Mouse (Mus musculus): ENCODE measurements around the gene Gabarapl2. TPM values are rescaled to one million over a fixed set of nuclear protein-coding genes. Genes with fewer than 3 reads are reported as not detected.
"Not testable (repeated sequence)": the region's sequence is repeated elsewhere in the genome, so short reads cannot be mapped to it uniquely, and the experiment has no call there.

The Gabarapl2 gene
- polyA plus RNA-seq, 1 experiment from 2014 or later: 173 TPM

DNA sequence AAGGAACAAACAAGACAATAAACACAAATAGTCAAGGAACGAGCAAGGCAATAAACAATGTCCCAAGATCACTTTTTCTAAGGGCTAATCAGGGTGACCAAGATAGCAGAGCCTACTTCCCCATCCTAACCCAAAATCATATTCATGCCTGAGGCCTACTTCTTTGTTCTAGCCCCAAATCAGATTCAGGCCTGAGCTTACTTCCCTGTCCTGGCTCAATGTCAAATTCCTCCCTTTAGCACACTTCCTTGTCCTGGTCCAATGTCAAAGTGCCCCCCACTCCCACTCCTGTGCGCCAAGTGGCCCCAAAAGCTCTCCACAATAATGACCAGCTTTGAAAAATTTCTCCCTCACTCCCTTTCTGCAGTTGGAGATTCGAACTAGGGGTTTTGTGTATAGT, 3.3 kb upstream of the Gabarapl2 start:
- H3K4me2 ChIP-seq: no peak overlapping the region
- no peak overlapping the region for H3K4me3 ChIP-seq (replicated peaks)
- WGBS: 72% methylated on average over 3 of the region's 3 CpGs
- H3K9me3 ChIP-seq: no peaks in the 10 kb centered on the region
- no peaks in the 10 kb centered on the region for H3K36me3 ChIP-seq
- no peaks in the 10 kb centered on the region for H3K27me3 ChIP-seq
- H3K27ac ChIP-seq: no peak overlapping the region
- no peak for ATAC-seq (ENCODE audit: insufficient number of reproducible peaks, insufficient read depth, low FRiP score, low TSS enrichment, low read depth)
- H3K4me1 ChIP-seq (replicated peaks): peaks cover 31% of the 10 kb centered on the region
- H3K9ac ChIP-seq (replicated peaks): no peak overlapping the region

DNA sequence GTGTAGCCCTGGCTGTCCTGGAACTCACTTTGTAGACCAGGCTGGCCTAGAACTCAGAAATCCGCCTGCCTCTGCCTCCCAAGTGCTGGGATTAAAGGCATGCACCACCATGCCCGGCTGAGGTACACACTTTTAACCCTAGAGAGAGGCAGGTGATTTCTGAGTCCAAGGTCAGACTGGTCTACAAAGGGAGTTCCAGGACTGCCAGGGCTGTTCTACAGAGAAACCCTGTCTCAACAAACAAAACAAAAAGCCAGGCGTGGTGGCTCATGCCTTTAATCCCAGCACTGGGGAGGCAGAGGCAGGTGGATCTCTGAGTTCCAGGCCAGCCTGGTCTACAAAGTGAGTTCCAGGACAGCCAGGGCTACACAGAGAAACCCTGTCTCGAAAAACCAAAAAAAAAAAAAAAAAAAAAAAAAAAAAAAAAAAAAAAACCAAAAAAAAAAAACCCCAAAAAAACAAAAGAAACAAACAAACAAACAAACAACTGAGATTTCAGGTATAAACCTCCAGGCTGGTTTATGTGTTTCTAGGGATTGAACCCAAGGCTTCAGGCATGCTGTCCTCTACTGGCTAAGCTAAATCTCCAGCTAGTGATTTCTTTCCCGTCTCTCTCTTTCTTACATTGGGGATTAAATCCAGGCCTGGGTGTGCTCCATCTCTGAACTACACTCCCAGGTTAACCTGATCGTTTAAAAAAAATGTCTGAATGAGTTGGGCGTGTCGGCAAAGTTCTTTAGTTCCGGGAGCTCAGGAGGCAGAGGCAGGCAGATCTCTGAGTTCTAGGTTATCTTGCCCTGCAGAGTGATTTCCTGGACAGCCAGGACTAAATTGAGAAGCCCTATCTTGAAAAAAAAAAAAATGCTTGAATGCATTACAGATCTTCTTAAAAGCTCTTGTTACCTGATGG, 2.2 kb upstream of the Gabarapl2 start:
- 85% methylated on average over 9 of the region's 9 CpGs for WGBS
- not testable (repeated sequence) for H3K4me3 ChIP-seq (replicated peaks); H3K4me2 ChIP-seq; H3K9ac ChIP-seq (replicated peaks); H3K36me3 ChIP-seq; H3K27me3 ChIP-seq; ATAC-seq (ENCODE audit: insufficient number of reproducible peaks, insufficient read depth, low FRiP score, low TSS enrichment, low read depth); H3K9me3 ChIP-seq; H3K27ac ChIP-seq
- peaks cover 20% of the 10 kb centered on the region for H3K4me1 ChIP-seq (replicated peaks)

DNA sequence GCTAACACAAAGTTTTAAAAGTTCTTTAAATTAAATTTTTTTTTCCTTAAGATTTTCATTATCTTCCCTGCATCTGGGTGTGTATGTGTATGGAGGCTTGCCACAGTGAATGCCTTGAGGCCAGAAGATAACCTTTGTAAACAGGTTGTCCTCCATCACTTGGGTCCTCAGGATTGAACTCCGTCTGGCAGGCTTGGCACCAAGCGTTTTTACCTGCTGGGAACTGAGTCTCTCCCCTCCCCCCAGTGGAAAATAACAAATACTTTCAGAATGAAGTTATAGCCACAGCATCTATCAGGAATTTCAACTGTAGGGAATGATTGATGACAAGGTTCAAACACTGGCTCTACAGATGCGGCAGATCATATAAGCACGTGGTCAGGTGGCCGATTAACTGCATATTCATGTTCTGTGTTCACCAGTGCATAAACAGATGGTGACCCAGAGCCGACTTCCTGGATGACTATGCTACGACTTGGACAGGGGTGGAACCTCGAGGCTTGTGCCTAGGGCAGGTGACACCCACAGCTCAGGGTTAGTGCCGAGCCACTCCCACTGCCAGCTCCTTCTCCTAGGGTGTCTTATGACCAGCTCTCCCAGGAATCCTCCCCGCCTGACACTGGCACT, 874 bp upstream of the Gabarapl2 start:
- no peaks in the 10 kb centered on the region for H3K9me3 ChIP-seq
- H3K4me3 ChIP-seq (replicated peaks): peak overlapping the region; percentile 99
- H3K27ac ChIP-seq: no peak overlapping the region
- H3K9ac ChIP-seq (replicated peaks): 0 out of 2 replicates have a peak overlapping the region, but pooled peaks have one; percentile 34
- ATAC-seq (ENCODE audit: insufficient number of reproducible peaks, insufficient read depth, low FRiP score, low TSS enrichment, low read depth): peak; percentile 58; the same call in 1 of the 2 replicates
- H3K4me2 ChIP-seq: peak overlapping the region; percentile 92
- WGBS: 12% methylated on average over 10 of the region's 10 CpGs
- H3K4me1 ChIP-seq (replicated peaks): peaks cover 18% of the 10 kb centered on the region
- no peaks in the 10 kb centered on the region for H3K27me3 ChIP-seq
- peaks cover 18% of the 10 kb centered on the region for H3K36me3 ChIP-seq

DNA sequence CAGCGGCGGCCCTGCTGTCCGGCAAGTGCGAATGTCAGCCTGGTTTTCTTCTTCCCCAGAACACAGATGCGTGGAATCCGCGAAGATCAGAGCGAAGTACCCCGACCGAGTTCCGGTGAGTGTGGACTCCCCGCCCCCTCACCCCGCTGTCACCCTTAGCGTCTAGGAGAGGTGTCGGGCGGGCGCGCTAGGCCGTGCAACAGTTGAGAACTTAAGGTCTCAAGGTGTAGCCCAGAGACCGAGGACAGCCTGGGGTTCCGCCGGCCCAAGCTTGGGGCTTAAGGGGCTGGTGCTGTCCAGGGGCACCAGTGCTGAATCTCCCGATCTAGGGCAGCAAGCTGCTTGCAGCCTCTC, 575 bp downstream of the Gabarapl2 start:
- no peaks in the 10 kb centered on the region for H3K27me3 ChIP-seq
- peaks cover 31% of the 10 kb centered on the region for H3K36me3 ChIP-seq
- H3K4me2 ChIP-seq: peak overlapping the region; percentile 92
- H3K27ac ChIP-seq: peak overlapping the region; percentile 62; the same call in 1 of the 2 replicates
- 0% methylated on average over 23 of the region's 23 CpGs for WGBS
- H3K9me3 ChIP-seq: no peaks in the 10 kb centered on the region
- peaks cover 18% of the 10 kb centered on the region for H3K4me1 ChIP-seq (replicated peaks)
- peak overlapping the region; percentile 85 for H3K9ac ChIP-seq (replicated peaks)
- ATAC-seq (ENCODE audit: insufficient number of reproducible peaks, insufficient read depth, low FRiP score, low TSS enrichment, low read depth): peak; percentile 38; the same call in 1 of the 2 replicates
- peak overlapping the region; percentile 99 for H3K4me3 ChIP-seq (replicated peaks)

DNA sequence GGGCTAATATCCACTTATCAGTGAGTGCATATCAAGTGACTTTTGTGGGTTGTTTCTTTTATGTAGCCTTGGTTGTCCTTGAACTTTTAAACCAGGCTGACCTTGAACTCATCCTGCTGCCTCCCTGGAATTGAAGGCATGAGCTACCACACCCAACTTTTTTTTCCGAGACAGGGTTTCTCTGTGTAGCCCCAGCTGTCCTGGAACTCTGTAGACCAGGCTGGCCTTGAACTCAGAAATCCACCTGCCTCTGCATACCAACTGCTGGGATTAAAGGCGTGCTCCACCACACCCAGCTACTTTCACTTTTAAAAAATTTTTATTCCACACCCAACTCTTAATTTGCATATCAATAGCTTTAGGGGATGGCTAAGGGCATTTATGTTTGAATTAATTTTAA, 3.0 kb downstream of the Gabarapl2 start:
- WGBS: 76% methylated on average over 2 of the region's 2 CpGs
- no peak for ATAC-seq (ENCODE audit: insufficient number of reproducible peaks, insufficient read depth, low FRiP score, low TSS enrichment, low read depth)
- H3K4me1 ChIP-seq (replicated peaks): peaks cover 18% of the 10 kb centered on the region
- no peaks in the 10 kb centered on the region for H3K9me3 ChIP-seq
- no peak overlapping the region for H3K27ac ChIP-seq
- H3K27me3 ChIP-seq: no peaks in the 10 kb centered on the region
- no peak overlapping the region for H3K4me3 ChIP-seq (replicated peaks)
- H3K9ac ChIP-seq (replicated peaks): no peak overlapping the region
- H3K36me3 ChIP-seq: peaks cover 55% of the 10 kb centered on the region
- no peak overlapping the region for H3K4me2 ChIP-seq

DNA sequence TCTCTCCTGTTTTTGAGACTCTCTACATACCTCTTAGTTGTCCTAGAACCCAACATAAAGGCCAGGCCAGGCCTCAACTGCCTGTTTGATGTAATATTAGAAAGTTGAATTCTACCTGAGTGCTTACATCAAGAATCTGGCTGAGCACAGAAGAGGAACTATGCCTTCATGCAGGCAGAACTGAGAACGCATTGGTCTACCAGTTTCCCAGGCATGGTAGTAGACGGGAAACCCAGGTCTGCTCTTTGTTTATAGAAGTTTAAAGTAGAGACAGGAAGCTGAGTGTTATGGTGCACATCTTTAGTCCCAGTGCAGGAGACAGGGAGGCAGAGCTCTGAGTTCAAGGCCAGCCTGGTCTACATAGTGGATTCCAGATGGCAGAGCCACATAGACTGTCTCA, 6.6 kb downstream of the Gabarapl2 start:
- Histone ChIP-seq H3K9me3 (no peaks in the 10 kb centered on the region), H3K4me3 (replicated peaks) (no peak overlapping the region), H3K36me3 (peaks cover 87% of the 10 kb centered on the region), H3K9ac (replicated peaks) (no peak overlapping the region), H3K4me1 (replicated peaks) (peaks cover under 1% of the 10 kb centered on the region; the same call in 1 of the 2 replicates), H3K27me3 (no peaks in the 10 kb centered on the region), H3K4me2 (no peak overlapping the region), H3K27ac (no peak overlapping the region)
- no peak for ATAC-seq (ENCODE audit: insufficient number of reproducible peaks, insufficient read depth, low FRiP score, low TSS enrichment, low read depth)
- WGBS: 96% methylated on average over 2 of the region's 2 CpGs

DNA sequence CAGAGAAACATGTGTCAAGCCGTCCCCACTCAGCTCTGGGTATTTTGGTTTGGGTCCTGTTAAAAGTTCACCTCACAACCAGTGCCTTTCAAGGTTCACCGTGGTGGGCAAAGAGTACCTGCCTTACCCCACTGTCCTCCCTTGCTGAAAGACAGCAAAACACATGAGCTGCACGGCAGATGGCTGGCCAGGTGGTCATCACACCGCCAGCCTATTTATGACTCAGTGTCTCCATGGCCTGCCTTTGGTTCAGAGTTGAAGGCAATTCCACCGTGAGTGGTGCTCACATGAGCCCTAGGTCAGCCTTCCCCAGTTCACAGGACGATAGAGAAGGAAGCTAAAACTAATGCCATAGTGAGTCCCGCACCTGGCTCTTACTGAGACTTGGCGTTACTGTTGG, 7.5 kb downstream of the Gabarapl2 start:
- Histone ChIP-seq H3K4me1 (replicated peaks) (no peaks in the 10 kb centered on the region), H3K36me3 (peaks cover 88% of the 10 kb centered on the region), H3K4me2 (no peak overlapping the region), H3K9me3 (no peaks in the 10 kb centered on the region), H3K9ac (replicated peaks) (no peak overlapping the region), H3K27ac (no peak overlapping the region), H3K27me3 (no peaks in the 10 kb centered on the region), H3K4me3 (replicated peaks) (no peak overlapping the region)
- no peak for ATAC-seq (ENCODE audit: insufficient number of reproducible peaks, insufficient read depth, low FRiP score, low TSS enrichment, low read depth)
- 90% methylated on average over 8 of the region's 8 CpGs for WGBS

DNA sequence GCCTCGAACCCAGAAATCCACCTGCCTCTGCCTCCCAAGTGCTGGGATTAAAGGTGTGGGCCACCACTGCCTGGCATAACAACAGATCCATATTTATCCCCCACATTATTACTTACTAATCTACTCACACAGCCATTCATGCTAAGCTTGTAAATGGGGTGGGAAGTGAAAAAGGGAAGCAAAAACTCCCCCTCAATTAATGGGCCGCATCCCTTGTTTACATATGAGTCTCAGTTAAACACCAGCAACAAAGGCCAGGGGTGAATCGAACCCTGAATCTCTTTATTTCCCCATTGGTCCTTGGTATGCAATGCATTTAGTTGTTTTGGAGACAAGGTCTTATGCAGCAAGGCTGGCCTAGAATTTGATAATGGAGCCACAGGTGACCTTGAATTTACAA, 10.3 kb downstream of the Gabarapl2 start:
- ATAC-seq (ENCODE audit: insufficient number of reproducible peaks, insufficient read depth, low FRiP score, low TSS enrichment, low read depth): no peak
- Histone ChIP-seq H3K27ac (no peak overlapping the region), H3K27me3 (no peaks in the 10 kb centered on the region), H3K4me1 (replicated peaks) (no peaks in the 10 kb centered on the region), H3K36me3 (peaks cover 90% of the 10 kb centered on the region), H3K9ac (replicated peaks) (no peak overlapping the region), H3K4me2 (no peak overlapping the region), H3K9me3 (no peaks in the 10 kb centered on the region), H3K4me3 (replicated peaks) (no peak overlapping the region)
- WGBS: 89% methylated on average over 3 of the region's 3 CpGs

DNA sequence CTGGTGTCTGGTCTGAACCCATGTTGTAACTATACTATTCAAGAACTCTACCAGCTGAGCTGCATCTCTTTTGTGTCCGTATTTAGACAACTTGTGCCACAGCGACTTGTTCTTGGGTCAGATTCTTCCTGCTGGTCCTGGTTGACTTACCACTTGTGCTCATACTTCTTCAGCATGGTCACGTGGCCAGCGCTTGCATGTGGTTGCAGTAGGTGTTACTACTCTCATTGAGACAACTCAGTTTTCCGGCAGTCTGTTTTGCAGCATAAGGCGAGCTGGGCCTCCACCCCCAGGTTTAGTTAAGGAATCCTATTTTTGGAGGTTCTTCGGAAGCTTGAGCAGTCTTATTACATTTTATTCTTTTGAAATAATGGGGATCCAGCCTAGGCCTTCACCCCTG, 10.8 kb downstream of the Gabarapl2 start:
- Histone ChIP-seq H3K9me3 (no peaks in the 10 kb centered on the region), H3K4me2 (no peak overlapping the region), H3K4me1 (replicated peaks) (no peaks in the 10 kb centered on the region), H3K9ac (replicated peaks) (no peak overlapping the region), H3K27me3 (no peaks in the 10 kb centered on the region), H3K27ac (no peak overlapping the region), H3K36me3 (peaks cover 90% of the 10 kb centered on the region), H3K4me3 (replicated peaks) (no peak overlapping the region)
- ATAC-seq (ENCODE audit: insufficient number of reproducible peaks, insufficient read depth, low FRiP score, low TSS enrichment, low read depth): no peak
- 98% methylated on average over 7 of the region's 7 CpGs for WGBS

DNA sequence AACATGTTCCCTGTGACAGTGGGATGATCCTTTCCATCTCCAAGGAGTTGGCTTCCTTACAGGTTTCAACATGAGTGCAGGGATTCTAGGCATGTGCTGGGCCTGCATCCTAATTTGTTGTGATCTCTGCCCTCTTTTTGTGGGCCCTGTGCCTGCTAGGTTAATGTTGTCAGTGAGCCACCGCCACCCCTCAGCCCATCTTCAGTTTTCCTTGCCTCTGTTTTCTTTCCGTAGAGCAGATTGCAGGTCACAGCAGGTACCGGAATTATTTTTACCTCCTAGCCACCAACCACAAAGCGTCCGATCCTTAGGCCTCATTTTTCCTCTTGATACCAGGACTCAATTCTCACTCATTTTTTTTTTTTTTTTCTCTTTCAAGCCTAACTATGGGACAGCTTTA, 11.4 kb downstream of the Gabarapl2 start:
- H3K4me1 ChIP-seq (replicated peaks): no peaks in the 10 kb centered on the region
- no peak for ATAC-seq (ENCODE audit: insufficient number of reproducible peaks, insufficient read depth, low FRiP score, low TSS enrichment, low read depth)
- no peak overlapping the region for H3K27ac ChIP-seq
- 91% methylated on average over 5 of the region's 5 CpGs for WGBS
- H3K36me3 ChIP-seq: peaks cover 91% of the 10 kb centered on the region
- no peaks in the 10 kb centered on the region for H3K27me3 ChIP-seq
- no peak overlapping the region for H3K4me3 ChIP-seq (replicated peaks)
- no peak overlapping the region for H3K9ac ChIP-seq (replicated peaks)
- H3K9me3 ChIP-seq: no peaks in the 10 kb centered on the region
- H3K4me2 ChIP-seq: no peak overlapping the region

DNA sequence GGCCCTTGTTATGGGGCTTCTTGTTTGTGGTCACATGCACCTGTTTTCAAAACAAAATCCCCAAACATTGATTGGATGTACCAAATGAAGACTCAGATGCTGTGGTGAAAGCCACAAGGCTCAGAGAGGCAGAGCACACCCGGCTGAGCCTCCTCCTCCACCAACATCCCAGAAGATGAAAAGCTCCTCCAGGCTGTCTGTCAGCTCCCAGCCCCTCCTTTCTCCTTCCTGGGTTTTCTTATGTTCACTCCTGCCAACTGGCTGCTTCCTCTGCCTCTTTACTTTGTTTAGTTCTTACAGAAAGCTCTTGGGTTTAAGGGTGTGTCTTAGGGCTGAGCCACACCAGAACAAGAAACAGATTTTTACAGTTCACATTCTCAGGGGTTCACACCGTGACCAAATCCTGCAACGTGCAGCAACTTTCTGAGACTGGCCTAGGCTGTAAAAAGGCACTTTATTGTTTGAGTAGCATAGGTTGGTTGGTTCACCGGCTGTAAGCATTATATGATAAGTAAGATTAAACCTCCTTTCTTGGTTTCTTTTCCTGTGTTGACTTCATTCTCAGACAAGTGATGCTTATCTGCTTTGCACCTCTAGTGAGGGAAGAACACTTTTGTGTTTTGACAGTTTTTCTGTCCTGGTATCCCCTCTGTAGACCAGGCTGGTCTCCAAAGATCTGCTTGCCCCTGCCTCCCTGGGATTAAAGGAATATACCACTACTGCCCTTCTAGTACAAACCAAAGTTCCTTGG, 14.5 kb downstream of the Gabarapl2 start:
- WGBS: 82% methylated on average over 4 of the region's 4 CpGs
- Histone ChIP-seq H3K9me3 (no peaks in the 10 kb centered on the region), H3K27me3 (no peaks in the 10 kb centered on the region), H3K4me1 (replicated peaks) (no peaks in the 10 kb centered on the region), H3K27ac (no peak overlapping the region), H3K4me3 (replicated peaks) (no peak overlapping the region), H3K4me2 (no peak overlapping the region), H3K9ac (replicated peaks) (no peak overlapping the region), H3K36me3 (peaks cover 88% of the 10 kb centered on the region)
- no peak for ATAC-seq (ENCODE audit: insufficient number of reproducible peaks, insufficient read depth, low FRiP score, low TSS enrichment, low read depth)

Measured in limb, embryonic 12.5 days (tissue).